Mouse (Mus musculus) neural tube, embryonic 14.5 days (tissue): ENCODE results near the gene 4930451I11Rik. TPM values are rescaled to one million over a fixed set of nuclear protein-coding genes. Genes with fewer than 3 reads are reported as not detected.

Source experiments
- ATAC-seq: fragments of 200-750 bp; cut with Nextera tagmentation; 2 replicates; pipeline ENCODE4 v1.8.0; 2017; ENCODE audit warnings: low read depth, mild to moderate bottlenecking, moderate TSS enrichment, moderate library complexity
- H3K27ac ChIP-seq: fragments of 300-500 bp; sonication (generic); 2 replicates; pipeline ENCODE4 v1.5.1; 2014; ENCODE audit warnings: low read depth, mild to moderate bottlenecking, control low read depth, low read length, moderate library complexity, mixed read lengths
- H3K27me3 ChIP-seq: fragments of 300-500 bp; sonication (generic); 2 replicates; pipeline ENCODE4 v1.6.1; 2014; ENCODE audit warnings: low read length; ENCODE audit not compliant: control insufficient read depth, insufficient read depth
- H3K36me3 ChIP-seq: fragments of 300-500 bp; sonication (generic); 2 replicates; pipeline ENCODE4 v1.6.1; 2014; ENCODE audit warnings: low read length, mixed read lengths; ENCODE audit not compliant: control insufficient read depth, insufficient read depth
- H3K4me1 ChIP-seq: fragments of 300-500 bp; sonication (generic); 2 replicates; pipeline ENCODE4 v1.6.1; 2014; ENCODE audit warnings: low read length; ENCODE audit not compliant: control insufficient read depth, insufficient read depth
- H3K4me2 ChIP-seq: fragments of 300-500 bp; sonication (generic); 2 replicates; pipeline ENCODE4 v1.6.1; 2014; ENCODE audit warnings: mild to moderate bottlenecking, low read depth, low read length, control low read depth
- H3K4me3 ChIP-seq: fragments of 300-500 bp; sonication (generic); 2 replicates; pipeline ENCODE4 v1.5.1; 2014; ENCODE audit warnings: low read depth, low read length, control low read depth, mixed read lengths
- H3K9ac ChIP-seq: fragments of 300-500 bp; sonication (generic); replicated peaks from 2 replicates; pipeline ENCODE4 v1.6.1; 2014; ENCODE audit warnings: low read depth, mild to moderate bottlenecking, control low read depth, low read length, mixed read lengths
- H3K9me3 ChIP-seq: fragments of 300-500 bp; sonication (generic); 2 replicates; pipeline ENCODE4 v1.6.1; 2016; ENCODE audit warnings: low read length; ENCODE audit not compliant: control insufficient read depth
- WGBS: fragments of 180-500 bp; shearing (Covaris S2); extraction: QIAGEN DNeasy Blood & Tissue Kit; methylation state at CpG from one replicate; pipeline ENCODE4 v1.1.7; 2014; 5-methylcytosine and 5-hydroxymethylcytosine counted together
- polyA plus RNA-seq: library from polyadenylated mRNA; unstranded; fragments of >200 nt; fragmentation: Nextera tagmentation; extraction: Ambion mirVana; gene quantifications from 2 replicates; pipeline ENCODE4 v1.2.1, GENCODE M21; 2014

The 4930451I11Rik gene
- polyA plus RNA-seq, 1 experiment from 2014 or later: not detected

GRCm38 (mm10) chr7:126823940-126824339 is 7.5 kb downstream of the 4930451I11Rik start:
- 11% methylated on average over 10 of the region's 10 CpGs for WGBS
- Histone ChIP-seq H3K27ac (peak overlapping the region; percentile 88), H3K4me1 (peaks cover 23% of the 10 kb centered on the region), H3K27me3 (no peaks in the 10 kb centered on the region), H3K9ac (peak overlapping the region; percentile 93), H3K4me3 (peak overlapping the region; percentile 71), H3K4me2 (peak overlapping the region; percentile 71), H3K36me3 (no peaks in the 10 kb centered on the region), H3K9me3 (no peaks in the 10 kb centered on the region)
- ATAC-seq: peak; percentile 18; the same call in 1 of the 2 replicates

GRCm38 (mm10) chr7:126823202-126823711 is 8.2 kb downstream of the 4930451I11Rik start:
- Histone ChIP-seq H3K27me3 (no peaks in the 10 kb centered on the region), H3K4me2 (peak overlapping the region; percentile 71), H3K9ac (peak overlapping the region; percentile 93), H3K4me1 (peaks cover 23% of the 10 kb centered on the region), H3K9me3 (no peaks in the 10 kb centered on the region), H3K36me3 (no peaks in the 10 kb centered on the region), H3K27ac (peak overlapping the region; percentile 88), H3K4me3 (peak overlapping the region; percentile 71)
- peak; percentile 78 for ATAC-seq
- 0% methylated on average over 13 of the region's 19 CpGs for WGBS

GRCm38 (mm10) chr7:126822741-126823140 is 8.7 kb downstream of the 4930451I11Rik start:
- H3K9ac ChIP-seq: peak overlapping the region; percentile 93

GRCm38 (mm10) chr7:126821835-126822511 is 9.5 kb downstream of the 4930451I11Rik start:
- Histone ChIP-seq H3K4me1 (peaks cover 23% of the 10 kb centered on the region), H3K4me2 (peak overlapping the region; percentile 71), H3K9me3 (no peaks in the 10 kb centered on the region), H3K27ac (peak overlapping the region; percentile 88), H3K36me3 (no peaks in the 10 kb centered on the region), H3K9ac (peak overlapping the region; percentile 93), H3K27me3 (no peaks in the 10 kb centered on the region), H3K4me3 (peak overlapping the region; percentile 71; the same call in 1 of the 2 replicates)
- 19% methylated on average over 7 of the region's 7 CpGs for WGBS
- ATAC-seq: no peak

More at GRCm38 (mm10) chr7:126822741-126823140, 8.7 kb downstream of the 4930451I11Rik start:
- Histone ChIP-seq H3K9me3 (no peaks in the 10 kb centered on the region), H3K27ac (peak overlapping the region; percentile 88), H3K27me3 (no peaks in the 10 kb centered on the region), H3K4me2 (peak overlapping the region; percentile 71), H3K4me3 (peak overlapping the region; percentile 71), H3K36me3 (no peaks in the 10 kb centered on the region), H3K4me1 (peaks cover 23% of the 10 kb centered on the region)
- 10% methylated on average over 9 of the region's 9 CpGs for WGBS
- peak; percentile 16 for ATAC-seq

- Histone ChIP-seq H3K9ac (no peak overlapping the region), H3K4me3 (no peak overlapping the region), H3K36me3 (no peaks in the 10 kb centered on the region), H3K4me2 (no peak overlapping the region), H3K27ac (no peak overlapping the region), H3K4me1 (peaks cover 8% of the 10 kb centered on the region), H3K27me3 (no peaks in the 10 kb centered on the region), H3K9me3 (no peaks in the 10 kb centered on the region)
- 42% methylated on average over 1 of the region's 1 CpGs for WGBS
- ATAC-seq: no peak
Measured at GRCm38 (mm10) chr7:126818818-126819217, 12.6 kb downstream of the 4930451I11Rik start.

GRCm38 (mm10) chr7:126817595-126817994 is 13.8 kb downstream of the 4930451I11Rik start:
- Histone ChIP-seq H3K9me3 (no peaks in the 10 kb centered on the region), H3K4me3 (no peak overlapping the region), H3K27me3 (no peaks in the 10 kb centered on the region), H3K9ac (no peak overlapping the region), H3K27ac (no peak overlapping the region), H3K36me3 (no peaks in the 10 kb centered on the region), H3K4me2 (no peak overlapping the region), H3K4me1 (peaks cover 7% of the 10 kb centered on the region)
- ATAC-seq: no peak
- WGBS: 92% methylated on average over 7 of the region's 7 CpGs

- no peak overlapping the region for H3K4me3 ChIP-seq
- H3K36me3 ChIP-seq: no peaks in the 10 kb centered on the region
- no peak for ATAC-seq
- H3K4me2 ChIP-seq: no peak overlapping the region
- H3K9me3 ChIP-seq: no peaks in the 10 kb centered on the region
- WGBS: 91% methylated on average over 8 of the region's 8 CpGs
- no peaks in the 10 kb centered on the region for H3K27me3 ChIP-seq
- H3K9ac ChIP-seq: no peak overlapping the region
- no peak overlapping the region for H3K27ac ChIP-seq
- no peaks in the 10 kb centered on the region for H3K4me1 ChIP-seq
Measured at GRCm38 (mm10) chr7:126816494-126816893, 14.9 kb downstream of the 4930451I11Rik start.

- Histone ChIP-seq H3K4me3 (no peak overlapping the region), H3K27me3 (no peaks in the 10 kb centered on the region), H3K4me1 (no peaks in the 10 kb centered on the region), H3K9ac (no peak overlapping the region), H3K4me2 (no peak overlapping the region), H3K36me3 (no peaks in the 10 kb centered on the region), H3K27ac (no peak overlapping the region), H3K9me3 (no peaks in the 10 kb centered on the region)
- 52% methylated on average over 8 of the region's 8 CpGs for WGBS
- no peak for ATAC-seq
Measured at GRCm38 (mm10) chr7:126815726-126816222, 15.7 kb downstream of the 4930451I11Rik start.

- WGBS: 70% methylated on average over 5 of the region's 5 CpGs
- no peaks in the 10 kb centered on the region for H3K27me3 ChIP-seq
- H3K36me3 ChIP-seq: no peaks in the 10 kb centered on the region
- H3K4me3 ChIP-seq: no peak overlapping the region; the same call in 1 of the 2 replicates
- no peak overlapping the region for H3K27ac ChIP-seq
- H3K9me3 ChIP-seq: no peaks in the 10 kb centered on the region
- ATAC-seq: no peak
- no peak overlapping the region for H3K9ac ChIP-seq
- H3K4me1 ChIP-seq: peaks cover 8% of the 10 kb centered on the region; the same call in 1 of the 2 replicates
- no peak overlapping the region; the same call in 1 of the 2 replicates for H3K4me2 ChIP-seq
Measured at GRCm38 (mm10) chr7:126809723-126810369, 21.6 kb downstream of the 4930451I11Rik start.
